Mouse (Mus musculus) lung, postnatal 25 days (tissue): ENCODE measurements around the gene Olfr361.
"Not testable (repeated sequence)": the region's sequence is repeated elsewhere in the genome, so short reads cannot be mapped to it uniquely, and the experiment has no call there.

ENCODE experiments used
- DNase-seq: peaks from one replicate; pipeline ENCODE4 v3.0.0; 2022; ENCODE audit warnings: low spot score

Olfr361 gene

DNA sequence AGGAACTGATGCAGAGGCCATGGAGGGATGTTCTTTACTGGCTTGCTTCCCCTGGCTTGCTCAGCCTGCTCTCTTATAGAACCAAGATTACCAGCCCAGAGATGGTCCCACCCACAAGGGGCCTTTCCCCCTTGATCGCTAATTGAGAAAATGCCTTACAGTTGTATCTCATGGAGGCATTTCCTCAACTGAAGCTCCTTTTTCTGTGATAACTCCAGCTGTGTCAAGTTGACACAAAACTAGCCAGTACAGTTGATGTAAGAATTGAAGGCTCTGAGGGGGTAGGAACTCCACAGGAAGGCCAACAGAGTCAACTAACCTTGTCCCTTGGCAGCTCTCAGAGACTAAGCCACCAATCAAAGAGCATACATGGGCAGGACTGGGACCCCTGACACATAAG, at the start of gene Olfr361:
Gene Olfr361, minus strand, starts transcription at position 101 of the 400 bp plus-strand sequence.
- not testable (repeated sequence) for DNase-seq

DNA sequence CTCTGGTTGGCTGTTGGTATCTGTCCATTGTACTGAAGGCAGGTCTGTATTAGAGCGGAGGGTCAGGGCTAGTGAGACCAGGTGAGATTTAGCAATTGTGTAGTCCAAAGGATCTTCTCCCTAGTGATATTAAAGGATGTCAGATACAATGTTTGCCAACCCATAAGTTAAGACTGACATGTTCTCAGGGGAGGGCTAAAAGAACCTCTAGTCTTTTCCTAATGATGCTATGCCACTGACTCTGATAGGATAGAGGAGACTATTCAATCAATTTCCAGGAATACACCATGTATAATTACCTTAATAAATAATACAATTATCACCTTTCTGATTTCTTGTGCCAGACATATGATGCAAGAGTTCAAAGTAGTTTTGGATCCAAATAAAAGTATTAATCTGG, 28.7 kb upstream of the Olfr361 start, which contains the start of gene Olfr362:
Gene Olfr362, minus strand, starts transcription at position 101 of the 400 bp plus-strand sequence.
- no peak for DNase-seq

DNA sequence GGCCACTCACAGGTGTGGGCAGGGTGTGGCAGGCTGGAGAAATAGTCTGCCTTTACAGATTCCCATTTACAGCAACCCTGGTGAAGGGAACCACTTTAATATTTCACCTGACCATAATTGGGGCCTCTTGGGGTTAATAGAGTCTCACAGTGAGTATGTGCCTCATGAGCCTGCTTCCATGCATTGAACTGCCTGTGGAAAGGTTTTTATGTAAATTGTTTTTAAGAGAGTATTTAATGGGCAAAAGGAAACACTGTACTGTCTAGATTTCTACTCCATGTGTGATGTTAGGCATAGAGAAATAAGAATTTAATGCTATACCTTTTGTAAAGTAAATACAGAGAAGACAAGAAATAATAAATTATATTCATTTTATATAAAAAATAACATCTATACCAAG, 23.6 kb downstream of the Olfr361 start, which contains the start of gene Olfr360:
Gene Olfr360, plus strand, starts transcription at position 301 of the 400 bp plus-strand sequence.
- DNase-seq: no peak
